Mouse (Mus musculus): Measurements from ENCODE around the gene Syne4. TPM values are rescaled to one million over a fixed set of nuclear protein-coding genes. Genes with fewer than 3 reads are reported as not detected.
A peak's percentile ranks its signal among the peaks of the same experiment; 100 is the strongest.

The Syne4 gene
- polyA plus RNA-seq, 1 experiment: 0.04 TPM

DNA sequence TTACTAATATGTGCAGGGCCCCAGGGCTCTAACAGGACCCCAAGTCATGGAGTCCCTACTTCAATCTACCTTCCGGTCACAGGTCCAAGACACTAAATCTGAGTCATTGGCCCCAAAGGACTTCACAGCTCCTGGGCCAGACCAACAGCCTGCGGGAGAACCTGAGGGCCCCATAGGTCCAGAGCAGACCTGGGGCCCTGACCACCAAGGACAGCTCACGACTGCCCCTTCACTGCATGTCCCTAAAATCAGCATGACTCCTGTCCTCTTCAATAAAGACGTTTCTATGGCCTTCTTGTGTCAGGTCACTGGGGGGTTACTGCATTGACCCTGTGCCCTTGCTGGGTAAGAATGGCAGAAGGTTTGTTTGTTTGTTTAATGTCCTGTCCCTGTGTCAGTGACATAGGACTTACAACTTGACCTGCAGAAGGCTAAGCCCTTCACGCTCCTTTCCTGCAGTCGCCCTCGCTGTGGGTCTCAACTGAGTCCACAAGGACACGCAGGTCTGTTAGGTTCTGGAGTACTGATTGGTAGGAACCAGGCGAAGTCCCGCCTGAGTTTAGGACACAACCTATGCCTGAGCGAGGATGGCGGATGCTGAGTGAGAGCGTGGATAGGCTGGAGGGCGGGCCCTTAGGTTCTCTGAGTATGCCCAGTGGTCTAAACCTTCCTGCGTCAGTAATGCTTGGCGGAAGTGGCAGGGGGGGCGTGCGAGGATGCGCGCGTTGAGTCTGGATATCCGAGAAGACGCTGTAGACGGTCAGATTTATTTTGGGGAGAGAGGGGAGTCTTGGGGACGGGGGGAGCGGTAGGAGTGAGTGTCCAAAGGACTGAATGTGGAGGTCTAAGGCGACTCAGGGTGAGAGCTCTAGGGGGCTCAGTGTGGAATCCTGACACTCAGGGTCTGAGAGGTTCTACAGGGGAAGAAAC is 6.3 kb upstream of the Syne4 start, which contains the start of gene Alkbh6:
Gene Alkbh6, plus strand, starts transcription at position 642 of the 930 bp plus-strand sequence.
- no peaks in the 10 kb centered on the region for H3K9me3 ChIP-seq (ENCODE audit: control insufficient read depth, low read length)
- H3K4me3 ChIP-seq (replicated peaks): peak within 1 kb of the TSS; percentile 67
- peaks cover 9% of the 10 kb centered on the region; the same call in 1 of the 2 replicates for H3K36me3 ChIP-seq (ENCODE audit: control insufficient read depth)
- H3K4me1 ChIP-seq (ENCODE audit: control insufficient read depth): peaks cover 23% of the 10 kb centered on the region
- TF ChIP-seq GATA1 (IDR thresholded peaks at IDR 0.05; ENCODE audit: low read length) (no peak), TAL1 (IDR thresholded peaks at IDR 0.05; ENCODE audit: low read length) (no peak)
- H3K27me3 ChIP-seq (ENCODE audit: control insufficient read depth): no peaks in the 10 kb centered on the region

DNA sequence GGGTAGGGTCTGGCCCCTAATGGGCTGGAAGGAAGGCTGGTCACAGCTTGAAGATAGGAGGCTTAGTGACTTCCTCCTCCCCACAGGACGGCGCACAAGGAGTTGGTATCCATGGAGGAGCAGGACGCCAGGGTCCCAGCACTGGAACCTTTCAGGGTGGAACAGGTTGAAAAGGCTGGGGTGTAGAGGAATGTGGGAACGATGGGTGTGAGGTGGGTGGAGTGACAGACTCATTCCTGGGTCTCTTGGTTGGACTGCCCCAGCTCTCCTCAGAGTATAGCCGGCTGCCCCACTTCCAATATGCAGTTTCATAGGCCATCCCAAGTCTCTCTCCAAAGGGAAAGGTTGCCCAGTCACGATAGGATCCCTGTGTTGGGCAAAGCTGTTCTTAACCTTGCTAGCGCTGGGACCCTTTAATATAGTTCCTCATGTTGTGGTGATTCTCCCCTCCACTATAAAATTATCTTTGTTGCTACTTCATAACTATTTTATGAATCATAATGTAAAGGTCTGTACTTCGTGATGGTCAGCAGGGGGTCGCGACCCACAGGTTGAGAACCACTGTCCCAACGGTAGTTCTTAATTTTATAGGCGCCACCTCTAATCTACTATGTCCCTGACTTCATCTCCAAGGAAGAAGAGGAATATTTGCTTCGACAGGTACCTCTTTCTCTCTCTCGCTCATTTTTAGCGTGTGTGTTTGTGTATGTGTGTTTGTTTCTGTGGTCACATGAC is 5.0 kb upstream of the Syne4 start:
- peaks cover 27% of the 10 kb centered on the region for H3K4me1 ChIP-seq (ENCODE audit: control insufficient read depth)
- H3K4me3 ChIP-seq (replicated peaks): peak overlapping the region; percentile 67
- peaks cover 9% of the 10 kb centered on the region; the same call in 1 of the 2 replicates for H3K36me3 ChIP-seq (ENCODE audit: control insufficient read depth)
- TF ChIP-seq GATA1 (IDR thresholded peaks at IDR 0.05; ENCODE audit: low read length) (no peak), TAL1 (IDR thresholded peaks at IDR 0.05; ENCODE audit: low read length) (no peak)
- H3K27me3 ChIP-seq (ENCODE audit: control insufficient read depth): no peaks in the 10 kb centered on the region
- no peaks in the 10 kb centered on the region for H3K9me3 ChIP-seq (ENCODE audit: control insufficient read depth, low read length)

DNA sequence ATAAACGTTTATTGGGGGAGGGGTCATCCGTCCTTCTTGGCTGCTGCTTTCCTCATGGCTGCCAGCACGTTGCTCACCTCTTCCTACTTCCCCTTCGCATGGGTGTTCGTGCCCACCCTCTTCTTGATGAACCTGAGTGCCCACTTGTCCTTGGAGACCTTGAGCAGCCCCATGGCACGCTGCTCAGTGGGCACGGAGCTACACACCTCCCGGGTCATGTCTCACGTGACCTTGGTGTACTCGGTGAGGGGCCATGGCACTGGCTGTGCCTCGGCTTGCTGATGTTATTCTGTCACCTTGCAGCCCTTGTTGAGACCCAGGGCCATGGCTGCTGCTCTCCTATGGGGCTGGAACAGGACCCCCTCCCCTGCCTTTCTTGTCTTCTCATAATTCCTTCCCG is 4.5 kb upstream of the Syne4 start:
- Histone ChIP-seq H3K4me3 (replicated peaks) (no peak overlapping the region), H3K27me3 (ENCODE audit: control insufficient read depth) (no peaks in the 10 kb centered on the region), H3K36me3 (ENCODE audit: control insufficient read depth) (peaks cover 9% of the 10 kb centered on the region; the same call in 1 of the 2 replicates), H3K9me3 (ENCODE audit: control insufficient read depth, low read length) (no peaks in the 10 kb centered on the region), H3K4me1 (ENCODE audit: control insufficient read depth) (peaks cover 29% of the 10 kb centered on the region)
- TF ChIP-seq GATA1 (IDR thresholded peaks at IDR 0.05; ENCODE audit: low read length) (no peak), TAL1 (IDR thresholded peaks at IDR 0.05; ENCODE audit: low read length) (no peak)

DNA sequence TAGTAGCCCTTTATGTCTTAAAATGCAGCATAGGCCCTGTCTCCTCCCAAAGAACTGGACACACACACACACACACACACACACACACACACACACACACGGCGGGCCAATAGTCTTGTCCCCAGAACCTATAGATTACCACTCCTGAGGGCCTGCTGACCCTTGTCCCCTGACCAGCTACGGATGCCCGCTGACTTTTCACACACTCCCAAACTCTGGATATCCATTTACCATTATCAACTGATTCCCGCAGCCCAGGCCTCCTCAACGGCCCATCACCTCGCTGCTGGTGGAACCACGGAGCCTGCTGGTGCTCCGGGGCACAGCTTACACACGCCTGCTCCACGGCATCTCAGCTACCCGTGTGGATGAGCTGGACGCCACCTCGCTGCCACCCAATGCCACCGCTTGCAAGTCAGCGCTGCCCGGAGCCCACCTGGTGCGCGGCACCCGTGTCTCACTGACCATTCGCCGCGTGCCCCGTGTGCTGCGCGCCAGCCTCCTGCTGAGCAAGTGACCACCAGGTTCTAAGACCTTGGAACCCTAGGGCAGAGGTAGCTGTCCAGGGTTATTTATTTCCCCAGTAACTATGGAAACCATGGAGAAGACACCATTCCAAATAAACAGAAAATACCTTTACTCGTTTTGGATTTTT is 814 bp upstream of the Syne4 start:
- Histone ChIP-seq H3K36me3 (ENCODE audit: control insufficient read depth) (peaks cover 9% of the 10 kb centered on the region; the same call in 1 of the 2 replicates), H3K4me3 (replicated peaks) (peak overlapping the region; percentile 47)
- no peak for TF ChIP-seq GATA1 (IDR thresholded peaks at IDR 0.05; ENCODE audit: low read length)

DNA sequence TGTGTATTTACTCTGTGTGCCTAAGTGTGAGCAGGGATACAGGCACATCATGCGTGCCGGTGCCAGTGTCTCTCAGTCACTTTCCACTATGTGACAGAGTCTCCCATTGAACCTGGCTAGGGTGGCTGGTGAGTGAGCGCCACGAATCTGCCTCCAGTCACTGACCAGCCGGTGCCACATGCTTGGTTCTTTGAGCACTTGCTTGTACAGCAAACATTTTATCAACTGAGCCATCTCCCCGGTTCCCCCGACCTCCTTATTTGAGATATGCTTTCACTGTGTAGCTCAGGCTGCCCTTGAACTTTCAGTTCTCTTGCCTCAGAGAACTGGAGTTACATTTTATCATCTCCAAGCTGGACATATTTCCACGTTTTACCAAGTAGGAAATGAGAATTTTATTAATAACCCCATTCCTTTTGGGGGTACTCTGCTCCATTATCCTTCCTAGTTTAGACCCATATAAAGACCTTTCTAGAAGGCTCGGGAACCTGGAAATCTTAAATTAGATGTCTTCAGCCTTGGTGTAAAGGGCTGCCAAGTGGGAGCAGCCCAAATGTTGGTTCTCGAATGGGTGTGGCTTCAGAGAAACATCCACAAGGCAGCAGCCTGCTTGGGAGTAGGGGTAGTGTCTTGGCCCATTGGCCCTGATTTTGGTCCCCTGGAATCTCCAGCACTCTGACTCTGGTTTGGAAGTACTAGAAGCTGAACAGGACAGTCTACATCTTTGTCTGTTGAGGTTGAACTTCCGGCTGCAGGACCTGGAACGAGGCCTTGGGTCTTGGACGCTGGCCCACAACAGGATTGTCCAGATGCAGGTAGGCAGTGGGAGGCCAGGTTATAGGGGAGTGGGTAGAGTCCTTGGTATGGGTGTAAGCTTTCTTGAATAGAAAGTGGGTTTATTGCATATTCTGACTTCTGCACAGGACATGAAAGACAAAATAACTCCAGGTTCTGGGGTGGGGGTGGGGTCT is 1.2 kb downstream of the Syne4 start:
- H3K4me3 ChIP-seq (replicated peaks): peak overlapping the region; percentile 44
- peaks cover 9% of the 10 kb centered on the region; the same call in 1 of the 2 replicates for H3K36me3 ChIP-seq (ENCODE audit: control insufficient read depth)
- H3K9me3 ChIP-seq (ENCODE audit: control insufficient read depth, low read length): no peaks in the 10 kb centered on the region
- no peaks in the 10 kb centered on the region for H3K27me3 ChIP-seq (ENCODE audit: control insufficient read depth)
- no peak for TF ChIP-seq TAL1 (IDR thresholded peaks at IDR 0.05; ENCODE audit: low read length)
- no peak for TF ChIP-seq GATA1 (IDR thresholded peaks at IDR 0.05; ENCODE audit: low read length)
- H3K4me1 ChIP-seq (ENCODE audit: control insufficient read depth): peaks cover 17% of the 10 kb centered on the region

More for the DNA sequence above, 814 bp upstream of the Syne4 start:
- no peaks in the 10 kb centered on the region for H3K27me3 ChIP-seq (ENCODE audit: control insufficient read depth)
- peaks cover 17% of the 10 kb centered on the region for H3K4me1 ChIP-seq (ENCODE audit: control insufficient read depth)
- H3K9me3 ChIP-seq (ENCODE audit: control insufficient read depth, low read length): no peaks in the 10 kb centered on the region

DNA sequence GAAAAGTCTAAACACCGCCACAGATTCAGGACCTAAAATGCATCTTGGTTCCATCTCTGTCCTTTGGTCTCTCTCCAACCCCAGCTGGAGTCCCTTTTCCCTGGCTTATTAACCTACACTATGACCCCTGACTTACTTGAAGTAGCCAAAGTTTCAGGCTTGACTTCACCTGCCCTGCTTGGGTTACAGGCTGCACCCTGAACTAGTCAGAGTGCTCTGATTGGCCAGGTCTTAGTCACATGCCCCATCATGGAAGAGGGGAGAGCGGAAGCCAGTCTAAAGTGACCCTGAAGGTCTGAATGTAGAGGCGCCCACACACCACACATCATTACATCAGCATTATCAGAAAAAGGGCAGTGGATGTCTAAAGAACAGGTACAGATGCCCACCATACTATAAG is 3.5 kb downstream of the Syne4 start:
- no peak overlapping the region for H3K4me3 ChIP-seq (replicated peaks)
- TF ChIP-seq TAL1 (IDR thresholded peaks at IDR 0.05; ENCODE audit: low read length) (no peak), GATA1 (IDR thresholded peaks at IDR 0.05; ENCODE audit: low read length) (no peak)
- no peaks in the 10 kb centered on the region for H3K27me3 ChIP-seq (ENCODE audit: control insufficient read depth)
- peaks cover 39% of the 10 kb centered on the region for H3K4me1 ChIP-seq (ENCODE audit: control insufficient read depth)
- H3K9me3 ChIP-seq (ENCODE audit: control insufficient read depth, low read length): no peaks in the 10 kb centered on the region
- H3K36me3 ChIP-seq (ENCODE audit: control insufficient read depth): no peaks in the 10 kb centered on the region; the same call in 1 of the 2 replicates

DNA sequence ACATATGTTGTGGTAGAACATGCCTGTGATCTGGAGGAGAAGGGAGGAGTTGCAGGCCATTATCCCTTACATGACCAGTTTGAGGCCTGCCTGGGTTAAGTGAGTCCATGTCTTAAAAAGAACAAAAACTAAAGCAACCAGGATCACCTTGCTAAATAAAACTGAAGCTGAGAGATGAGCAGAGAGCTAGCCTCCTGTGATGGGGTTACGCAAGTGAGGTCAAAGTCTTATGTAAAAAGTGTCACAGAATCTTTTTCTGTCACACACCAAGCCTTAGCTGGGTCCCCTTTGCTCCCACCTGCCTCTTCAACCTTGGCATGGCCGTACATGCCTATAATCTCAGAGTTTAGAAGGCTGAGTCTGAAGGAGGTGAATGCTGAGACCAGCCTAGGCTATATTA is 6.3 kb downstream of the Syne4 start:
- no peak for TF ChIP-seq TAL1 (IDR thresholded peaks at IDR 0.05; ENCODE audit: low read length)
- no peak for TF ChIP-seq GATA1 (IDR thresholded peaks at IDR 0.05; ENCODE audit: low read length)
- no peaks in the 10 kb centered on the region for H3K27me3 ChIP-seq (ENCODE audit: control insufficient read depth)
- peak overlapping the region; percentile 82 for H3K4me3 ChIP-seq (replicated peaks)
- H3K36me3 ChIP-seq (ENCODE audit: control insufficient read depth): no peaks in the 10 kb centered on the region; the same call in 1 of the 2 replicates
- 0 out of 2 replicates have a peak, but pooled peaks cover 3% of the 10 kb centered on the region for H3K9me3 ChIP-seq (ENCODE audit: control insufficient read depth, low read length)
- peaks cover 34% of the 10 kb centered on the region for H3K4me1 ChIP-seq (ENCODE audit: control insufficient read depth)
